Mouse (Mus musculus) thymus, postnatal 0 days (tissue): ENCODE results near the gene Arfgef2. TPM values are rescaled to one million over a fixed set of nuclear protein-coding genes. Genes with fewer than 3 reads are reported as not detected.
A peak's percentile ranks its signal among the peaks of the same experiment; 100 is the strongest.

Source experiments
- DNase-seq: peaks from one replicate; pipeline ENCODE4 v3.0.0-alpha.2; 2015; ENCODE audit warnings: low spot score
- polyA plus RNA-seq: library from polyadenylated mRNA; unstranded; fragments of >200 nt; fragmentation: Nextera tagmentation; extraction: Ambion mirVana; gene quantifications from 2 replicates; pipeline ENCODE4 v1.2.1, GENCODE M21; 2015

Arfgef2 gene
- polyA plus RNA-seq, 1 experiment from 2014 or later = 6.2 TPM

DNA sequence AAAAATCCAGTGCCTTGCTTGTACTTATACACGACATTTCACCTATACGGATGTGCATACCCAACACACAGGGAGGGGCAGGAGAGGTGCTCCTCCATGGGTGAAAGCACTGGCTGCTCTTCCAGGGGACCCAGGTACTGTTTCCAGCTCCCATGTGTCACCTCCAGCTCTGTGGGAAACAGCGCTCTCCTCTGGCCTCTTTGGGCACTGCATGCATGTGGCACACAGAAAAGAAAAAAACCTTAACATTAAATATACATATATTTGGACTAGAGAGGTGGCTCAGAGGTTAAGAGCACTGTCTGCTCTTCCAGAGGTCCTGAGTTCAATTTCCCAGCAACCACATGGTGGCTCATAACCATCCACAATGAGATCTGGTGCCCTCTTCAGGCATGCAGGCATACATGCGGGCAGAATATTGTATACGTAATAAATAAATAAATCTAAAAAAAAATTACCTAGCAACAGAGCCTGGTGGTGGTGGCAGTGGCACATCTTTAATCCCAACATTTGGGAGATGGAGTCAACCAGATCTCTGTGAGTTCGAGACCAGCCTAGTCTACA lies 98.4 kb downstream of the Arfgef2 start:
- no peak for DNase-seq

- peak; percentile 98 for DNase-seq
Observed at GRCm38 (mm10) chr2:166905711-166906522, 100.5 kb downstream of the Arfgef2 start, which contains the start of gene Cse1l. Gene Cse1l, plus strand, starts transcription at chr2:166906040.

DNA sequence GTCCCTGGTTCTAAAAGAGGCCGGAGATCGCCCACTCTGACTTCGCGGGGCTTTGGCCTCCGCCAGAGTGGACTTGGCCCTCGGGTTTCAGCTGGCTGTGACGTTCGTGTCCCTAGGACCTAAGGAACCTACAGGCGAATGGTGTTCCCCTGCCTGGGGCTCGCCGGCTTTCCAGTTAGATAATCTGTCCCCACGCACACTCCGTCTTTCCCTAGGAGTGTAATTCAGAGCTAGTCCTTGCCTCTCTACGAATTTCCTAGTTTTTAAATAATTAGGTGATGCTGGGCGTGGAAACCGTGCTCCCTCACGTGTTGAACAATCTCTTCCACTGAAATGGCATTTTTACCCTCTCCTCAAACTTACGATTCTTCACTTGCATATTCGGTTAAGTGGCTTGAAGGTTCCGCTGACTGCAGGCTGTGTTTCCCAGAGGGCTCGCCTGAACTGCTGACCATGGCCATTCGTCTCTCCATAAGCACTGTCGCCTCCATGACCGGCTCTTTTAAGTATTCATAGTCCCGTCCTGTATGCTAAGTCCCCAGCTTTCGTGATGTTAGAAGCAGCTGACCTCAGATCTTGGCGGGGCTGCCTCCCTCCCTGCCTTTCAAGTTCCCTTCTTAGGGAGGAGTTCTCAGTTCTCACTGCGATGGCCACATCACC lies 101.3 kb downstream of the Arfgef2 start:
- peak; percentile 14 for DNase-seq

DNA sequence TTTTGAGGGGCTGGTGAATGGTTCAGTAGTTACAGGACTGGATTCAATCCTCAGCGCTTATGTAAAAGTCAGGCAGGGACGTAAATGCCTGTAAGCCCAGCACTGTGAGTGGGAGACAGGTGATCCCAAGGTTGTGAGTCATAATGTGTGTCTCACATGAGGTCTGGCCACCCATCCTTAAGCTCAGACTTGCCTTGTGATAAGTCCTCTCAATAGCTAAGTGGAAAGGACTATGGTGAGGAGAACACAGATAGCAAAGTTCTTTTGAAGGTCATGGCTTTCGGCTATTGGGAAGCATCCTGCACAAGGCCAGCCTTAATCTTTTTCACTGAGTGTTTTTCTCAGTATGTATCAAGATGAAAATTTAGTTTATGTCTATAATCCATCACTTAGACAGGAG lies 104.3 kb downstream of the Arfgef2 start:
- no peak for DNase-seq

DNA sequence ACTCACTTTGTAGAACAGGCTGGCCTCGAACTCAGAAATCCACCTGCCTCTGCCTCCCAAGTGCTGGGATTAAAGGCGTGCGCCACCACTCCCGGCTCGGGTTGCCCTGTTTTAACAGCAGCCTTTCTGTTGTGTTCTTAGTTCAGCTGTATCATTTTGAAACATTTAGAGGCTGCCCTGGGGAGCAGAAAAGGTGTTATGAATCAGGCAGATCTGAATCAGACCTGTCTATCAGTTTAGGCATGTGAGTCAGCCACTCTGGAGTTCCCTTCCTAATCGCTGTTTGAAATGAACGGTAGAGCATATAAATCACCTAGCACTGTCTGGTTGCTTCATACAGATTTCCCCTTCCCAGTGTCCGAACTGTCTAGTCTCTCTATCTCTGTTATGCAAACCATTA lies 105.1 kb downstream of the Arfgef2 start:
- DNase-seq = no peak

- no peak for DNase-seq
Observed at GRCm38 (mm10) chr2:166923971-166924370, 118.6 kb downstream of the Arfgef2 start.

DNA sequence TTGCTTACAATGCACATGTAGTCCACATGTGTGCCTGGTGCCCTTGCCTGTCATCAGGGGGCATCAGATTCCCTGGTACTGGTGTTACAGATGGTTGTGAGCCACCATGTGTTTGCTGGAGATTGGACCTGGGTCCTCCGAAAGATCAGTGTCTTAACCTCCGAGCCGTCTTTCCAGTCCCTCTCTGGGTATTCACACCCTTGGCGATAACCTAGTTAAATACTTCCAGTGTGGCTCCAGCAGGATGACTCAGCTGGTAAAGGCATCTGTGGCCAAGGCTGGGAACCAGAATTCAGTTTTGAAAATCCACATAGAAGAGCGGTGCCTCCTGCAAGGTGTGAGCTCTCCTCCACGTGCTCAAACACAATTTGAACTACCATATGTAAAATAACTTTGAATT lies 128.6 kb downstream of the Arfgef2 start:
- no peak for DNase-seq

DNA sequence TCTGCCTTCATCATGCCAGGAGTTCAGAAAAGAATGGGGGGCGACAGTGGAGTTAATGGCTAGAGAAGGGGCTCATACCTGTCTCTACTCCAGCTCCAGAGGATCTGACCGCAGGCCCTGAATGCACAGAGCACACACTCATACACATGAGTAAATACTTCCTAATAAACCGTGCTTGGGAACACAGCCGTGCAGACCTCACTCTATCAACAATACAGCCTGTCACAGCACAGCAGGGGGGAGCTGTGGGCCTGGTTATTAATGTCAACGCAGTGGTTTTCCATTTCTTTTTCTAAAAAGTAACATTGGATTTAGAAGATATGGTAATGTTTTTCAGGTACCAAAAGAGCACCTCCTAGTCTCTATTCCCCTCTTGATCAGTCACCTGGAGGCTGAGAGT lies 129.0 kb downstream of the Arfgef2 start:
- no peak for DNase-seq

DNA sequence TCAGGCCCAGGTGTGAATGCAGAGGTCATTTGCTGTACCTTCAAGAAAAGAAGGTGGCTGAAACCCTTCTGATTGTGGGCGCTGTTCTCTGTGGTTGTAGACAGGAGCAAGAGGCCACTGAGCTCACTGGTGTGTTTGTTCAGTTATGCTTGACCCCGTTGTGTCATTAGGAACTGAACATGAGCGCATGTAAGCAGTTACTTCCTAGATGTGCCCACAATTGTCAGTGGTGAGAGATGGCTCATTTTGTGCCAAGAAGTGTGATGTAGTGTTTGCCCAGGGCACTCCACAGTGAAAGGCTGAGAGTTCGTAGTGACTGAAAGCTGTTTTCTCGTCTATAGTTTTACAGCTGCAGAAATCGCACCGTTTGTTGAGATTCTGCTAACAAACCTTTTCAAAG lies 130.2 kb downstream of the Arfgef2 start:
- DNase-seq = no peak

DNA sequence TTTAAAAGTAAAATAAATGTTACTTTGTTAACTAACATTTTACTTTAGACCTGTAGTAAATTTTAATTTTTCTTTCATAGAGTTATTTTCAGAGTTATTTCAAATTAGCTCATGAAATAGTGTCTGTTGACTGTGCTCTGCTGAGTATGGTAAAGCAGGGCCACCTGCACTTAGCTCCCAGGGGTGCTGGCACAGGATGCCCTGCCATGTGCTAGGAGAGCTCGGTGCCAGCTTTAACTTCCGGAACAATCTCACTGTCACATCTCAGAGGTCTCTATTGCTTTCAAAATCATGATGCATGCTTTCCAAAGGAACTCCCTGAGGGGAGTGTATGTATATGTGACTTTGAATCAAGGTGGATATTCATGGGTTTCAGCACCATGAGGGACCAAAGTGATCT lies 130.8 kb downstream of the Arfgef2 start:
- DNase-seq = no peak

DNA sequence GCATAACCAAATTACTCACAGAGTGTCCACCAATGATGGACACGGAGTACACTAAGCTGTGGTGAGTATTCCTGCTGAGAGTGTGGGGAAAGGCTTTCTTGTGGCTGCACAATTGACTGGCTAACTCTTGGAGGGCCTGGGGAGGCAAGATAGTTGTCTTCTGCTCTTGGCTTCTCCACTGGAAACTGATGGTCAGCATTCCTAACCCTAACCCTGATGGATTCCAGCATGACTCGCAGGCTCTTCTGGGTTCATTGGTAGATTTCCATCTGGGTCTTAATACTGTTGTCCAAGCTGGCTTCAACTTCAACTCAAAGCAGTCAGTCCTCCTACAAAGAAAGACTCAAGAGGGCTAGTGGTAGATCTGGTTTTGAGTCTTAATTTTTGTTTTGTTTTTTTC lies 137.8 kb downstream of the Arfgef2 start:
- no peak for DNase-seq

- no peak for DNase-seq
Observed at GRCm38 (mm10) chr2:166944346-166944745, 139.0 kb downstream of the Arfgef2 start.

- DNase-seq = peak; percentile 19
Observed at GRCm38 (mm10) chr2:166945456-166945855, 140.1 kb downstream of the Arfgef2 start.

Other genes starting within 250 kb of the Arfgef2 start
- gene Prex1, start 91.8 kb upstream of the Arfgef2 start, polyA plus RNA-seq = 41.9 and 49.8 TPM in 2 replicates
- 9.3 and 9.4 TPM in 2 replicates for gene Trp53rkb, start 13.1 kb upstream of the Arfgef2 start, polyA plus RNA-seq
- 76.2 and 85.0 TPM in 2 replicates for gene Cse1l, start 100.5 kb downstream of the Arfgef2 start, polyA plus RNA-seq
- gene Stau1, start 190.7 kb downstream of the Arfgef2 start, polyA plus RNA-seq = 44.0 and 44.8 TPM in 2 replicates
- gene Ddx27, start 209.6 kb downstream of the Arfgef2 start, polyA plus RNA-seq = 51.6 and 56.4 TPM in 2 replicates